Mouse (Mus musculus) testis, adult 2 months (tissue): ENCODE measurements at regions not wholly inside any gene's neighbourhood (a gene's known extent, or its start where the extent isn't known, plus 50 kb on each side); places are given as distances from the start of the nearest gene placed in this dataset.

Source experiments
- H3K27ac ChIP-seq: fragments of 200-500 bp; 2 replicates; pipeline ENCODE4 v1.5.1; 2012; ENCODE audit warnings: low read depth, low read length; ENCODE audit not compliant: control insufficient read depth, insufficient read depth
- H3K27me3 ChIP-seq: fragments of 200-500 bp; 2 replicates; pipeline ENCODE4 v1.6.1; 2012; ENCODE audit warnings: mild to moderate bottlenecking, low read length, moderate library complexity; ENCODE audit not compliant: control insufficient read depth, insufficient read depth
- H3K36me3 ChIP-seq: fragments of 200-500 bp; 2 replicates; pipeline ENCODE4 v1.6.1; 2012; ENCODE audit warnings: mild to moderate bottlenecking, low read length; ENCODE audit not compliant: control insufficient read depth, insufficient read depth
- H3K4me1 ChIP-seq: fragments of 200-500 bp; 2 replicates; pipeline ENCODE4 v1.6.1; 2012; ENCODE audit warnings: low read length; ENCODE audit not compliant: control insufficient read depth, insufficient read depth
- H3K4me3 ChIP-seq: fragments of 200-500 bp; 2 replicates; pipeline ENCODE4 v1.5.1; 2012; ENCODE audit warnings: low read depth, mild to moderate bottlenecking, low read length, moderate library complexity, mixed read lengths; ENCODE audit not compliant: control insufficient read depth
- CTCF ChIP-seq: fragments of 200-500 bp; IDR thresholded peaks from 2 replicates; pipeline ENCODE4 v1.5.1; 2012; ENCODE audit warnings: low read depth, mild to moderate bottlenecking, inconsistent platforms, low read length, moderate library complexity; ENCODE audit not compliant: control insufficient read depth, insufficient read depth, insufficient replicate concordance
- POLR2A ChIP-seq: fragments of 200-500 bp; IDR thresholded peaks from 2 replicates; pipeline ENCODE4 v1.6.1; 2012; ENCODE audit warnings: low read depth, mild to moderate bottlenecking, inconsistent platforms, low read length, moderate library complexity; ENCODE audit not compliant: control insufficient read depth

DNA sequence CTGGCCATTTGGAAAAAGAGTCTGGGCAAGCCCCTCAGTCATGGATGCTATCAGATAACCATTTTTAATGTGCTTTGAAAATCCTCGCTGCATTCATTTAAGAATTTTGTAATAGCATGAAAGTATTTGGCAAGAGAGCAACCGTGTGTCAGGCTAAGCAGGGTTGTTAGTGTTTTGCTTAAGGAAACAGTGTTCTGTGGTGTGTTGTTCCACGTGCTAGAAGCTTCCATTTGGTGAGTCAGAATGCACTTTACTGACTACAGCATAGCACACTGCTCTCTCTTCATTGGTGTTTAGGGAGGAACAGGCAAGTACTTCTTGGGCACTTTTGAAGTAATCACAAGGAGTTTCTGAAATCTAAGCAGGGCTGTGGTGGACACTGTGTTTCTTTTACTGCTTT, 661.0 kb upstream of the Pkn2 start:
- Histone ChIP-seq H3K36me3 (no peaks in the 10 kb centered on the region), H3K4me1 (no peaks in the 10 kb centered on the region), H3K27ac (no peak overlapping the region), H3K27me3 (no peaks in the 10 kb centered on the region), H3K4me3 (no peak overlapping the region)
- no peak for TF ChIP-seq POLR2A
- no peak for TF ChIP-seq CTCF

DNA sequence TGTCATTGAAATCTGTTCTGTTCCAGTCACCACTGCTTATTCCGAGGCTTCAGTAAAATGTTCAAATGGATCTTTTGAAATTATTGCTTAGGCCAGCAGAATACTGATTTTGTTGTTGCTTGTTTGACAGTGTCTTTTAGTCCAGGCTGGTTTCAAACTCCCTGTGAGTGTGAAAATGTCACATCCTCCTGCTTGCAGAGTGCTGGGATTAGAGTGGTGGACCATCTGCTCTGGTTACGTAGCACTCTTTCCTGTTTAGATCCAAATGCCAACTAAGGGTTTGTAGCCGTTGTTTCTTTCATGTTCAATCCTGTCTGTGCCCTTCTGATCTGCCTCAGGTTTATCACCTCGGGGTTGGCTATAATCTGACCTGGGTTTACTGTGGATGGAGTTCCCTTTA, 646.2 kb upstream of the Pkn2 start:
- Histone ChIP-seq H3K27ac (no peak overlapping the region), H3K27me3 (no peaks in the 10 kb centered on the region), H3K4me1 (no peaks in the 10 kb centered on the region), H3K4me3 (no peak overlapping the region), H3K36me3 (no peaks in the 10 kb centered on the region)
- TF ChIP-seq POLR2A (no peak), CTCF (no peak)

- Histone ChIP-seq H3K27ac (no peak overlapping the region), H3K4me1 (no peaks in the 10 kb centered on the region), H3K4me3 (no peak overlapping the region), H3K36me3 (no peaks in the 10 kb centered on the region), H3K27me3 (no peaks in the 10 kb centered on the region)
- TF ChIP-seq CTCF: no peak
- no peak for TF ChIP-seq POLR2A
These were observed 645.5 kb upstream of the Pkn2 start for GRCm38 (mm10) chr3:143527274-143527673.

- Histone ChIP-seq H3K27me3 (no peaks in the 10 kb centered on the region), H3K27ac (no peak overlapping the region), H3K4me3 (no peak overlapping the region), H3K4me1 (no peaks in the 10 kb centered on the region), H3K36me3 (no peaks in the 10 kb centered on the region)
- TF ChIP-seq CTCF (no peak), POLR2A (no peak)
These were observed 630.9 kb upstream of the Pkn2 start for GRCm38 (mm10) chr3:143512517-143513249.

- Histone ChIP-seq H3K36me3 (no peaks in the 10 kb centered on the region), H3K27ac (peak overlapping the region; percentile 70), H3K4me3 (no peak overlapping the region), H3K27me3 (no peaks in the 10 kb centered on the region), H3K4me1 (no peaks in the 10 kb centered on the region)
- TF ChIP-seq CTCF: no peak
- TF ChIP-seq POLR2A: no peak
These were observed 627.7 kb upstream of the Pkn2 start for GRCm38 (mm10) chr3:143509531-143509930.

DNA sequence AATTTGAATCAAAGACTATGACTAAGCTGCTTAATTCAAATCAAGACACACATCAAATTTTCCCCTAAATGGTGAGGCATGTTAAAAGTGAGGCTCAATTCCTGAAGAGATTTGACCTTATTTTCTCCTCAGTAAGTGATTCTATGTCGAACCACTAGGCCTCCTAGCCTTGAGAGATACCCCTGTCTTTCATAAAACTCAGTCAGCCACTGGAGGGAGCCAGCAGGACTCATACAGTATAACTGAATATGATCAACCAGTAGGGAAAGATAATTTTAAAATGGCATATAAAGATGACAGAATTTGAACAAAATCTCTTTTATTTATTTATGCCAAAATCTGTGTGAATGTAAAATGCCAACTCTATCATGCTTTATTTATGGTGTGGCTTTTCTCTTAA, 626.5 kb upstream of the Pkn2 start:
- H3K4me1 ChIP-seq: no peaks in the 10 kb centered on the region
- no peak for TF ChIP-seq CTCF
- TF ChIP-seq POLR2A: no peak
- H3K4me3 ChIP-seq: no peak overlapping the region
- no peaks in the 10 kb centered on the region for H3K27me3 ChIP-seq
- H3K36me3 ChIP-seq: no peaks in the 10 kb centered on the region
- no peak overlapping the region for H3K27ac ChIP-seq

- H3K4me3 ChIP-seq: no peak overlapping the region
- H3K4me1 ChIP-seq: no peaks in the 10 kb centered on the region
- H3K27ac ChIP-seq: no peak overlapping the region
- TF ChIP-seq POLR2A: no peak
- TF ChIP-seq CTCF: no peak
- H3K27me3 ChIP-seq: no peaks in the 10 kb centered on the region
- H3K36me3 ChIP-seq: no peaks in the 10 kb centered on the region
These were observed 619.2 kb upstream of the Pkn2 start for GRCm38 (mm10) chr3:143501017-143501416.
